Mouse (Mus musculus): Measurements from ENCODE around the gene Ssr2. TPM values are rescaled to one million over a fixed set of nuclear protein-coding genes. Genes with fewer than 3 reads are reported as not detected.

The Ssr2 gene
- polyA plus RNA-seq, 1 experiment from 2014 or later, result 347 TPM

- no peaks in the 10 kb centered on the region for H3K9me3 ChIP-seq
- no peak overlapping the region for H3K4me3 ChIP-seq
- H3K9ac ChIP-seq, result no peak overlapping the region
- H3K4me2 ChIP-seq, result no peak overlapping the region
- ATAC-seq (ENCODE audit: insufficient number of reproducible peaks, low FRiP score, low TSS enrichment, low read depth), result no peak
- no peaks in the 10 kb centered on the region for H3K36me3 ChIP-seq
- WGBS, result 71% methylated on average over 8 of the region's 8 CpGs
- no peaks in the 10 kb centered on the region for H3K27me3 ChIP-seq
- peaks cover 21% of the 10 kb centered on the region for H3K4me1 ChIP-seq
- H3K27ac ChIP-seq, result no peak overlapping the region
Measured at GRCm38 (mm10) chr3:88614418-88614817, 38.7 kb downstream of the Ssr2 start.

- Histone ChIP-seq H3K4me2 (no peak overlapping the region), H3K27ac (peak overlapping the region; percentile 22; the same call in 1 of the 2 replicates), H3K4me3 (no peak overlapping the region)
Measured at GRCm38 (mm10) chr3:88615117-88615516, 39.4 kb downstream of the Ssr2 start.

GRCm38 (mm10) chr3:88615902-88616391 is 40.3 kb downstream of the Ssr2 start:
- Histone ChIP-seq H3K27ac (peak overlapping the region; percentile 80), H3K9ac (no peak overlapping the region), H3K36me3 (no peaks in the 10 kb centered on the region), H3K4me3 (peak overlapping the region; percentile 16; the same call in 1 of the 2 replicates), H3K4me1 (peaks cover 37% of the 10 kb centered on the region), H3K27me3 (no peaks in the 10 kb centered on the region), H3K9me3 (no peaks in the 10 kb centered on the region), H3K4me2 (0 out of 2 replicates have a peak overlapping the region, but pooled peaks have one; percentile 26)
- WGBS, result 48% methylated on average over 9 of the region's 9 CpGs
- peak; percentile 36; the same call in 1 of the 2 replicates for ATAC-seq (ENCODE audit: insufficient number of reproducible peaks, low FRiP score, low TSS enrichment, low read depth)

More at GRCm38 (mm10) chr3:88615117-88615516, 39.4 kb downstream of the Ssr2 start:
- Histone ChIP-seq H3K4me1 (peaks cover 28% of the 10 kb centered on the region), H3K27me3 (no peaks in the 10 kb centered on the region), H3K9me3 (no peaks in the 10 kb centered on the region), H3K36me3 (no peaks in the 10 kb centered on the region), H3K9ac (no peak overlapping the region)
- no peak for ATAC-seq (ENCODE audit: insufficient number of reproducible peaks, low FRiP score, low TSS enrichment, low read depth)
- WGBS, result 57% methylated on average over 5 of the region's 5 CpGs

- Histone ChIP-seq H3K4me3 (peak overlapping the region; percentile 16), H3K36me3 (no peaks in the 10 kb centered on the region), H3K27me3 (no peaks in the 10 kb centered on the region), H3K9me3 (no peaks in the 10 kb centered on the region), H3K27ac (peak overlapping the region; percentile 80), H3K4me1 (peaks cover 37% of the 10 kb centered on the region), H3K4me2 (peak overlapping the region; percentile 26), H3K9ac (no peak overlapping the region)
- no peak for ATAC-seq (ENCODE audit: insufficient number of reproducible peaks, low FRiP score, low TSS enrichment, low read depth)
- 62% methylated on average over 3 of the region's 3 CpGs for WGBS
Measured at GRCm38 (mm10) chr3:88616951-88617500, 41.4 kb downstream of the Ssr2 start.

GRCm38 (mm10) chr3:88618074-88618871 is 42.6 kb downstream of the Ssr2 start:
- no peak overlapping the region for H3K9ac ChIP-seq
- no peaks in the 10 kb centered on the region for H3K36me3 ChIP-seq
- no peaks in the 10 kb centered on the region for H3K27me3 ChIP-seq
- H3K4me3 ChIP-seq, result 0 out of 2 replicates have a peak overlapping the region, but pooled peaks have one; percentile 2
- H3K4me2 ChIP-seq, result no peak overlapping the region
- H3K9me3 ChIP-seq, result no peaks in the 10 kb centered on the region
- WGBS, result 63% methylated on average over 8 of the region's 8 CpGs
- peak overlapping the region; percentile 27; the same call in 1 of the 2 replicates for H3K27ac ChIP-seq
- no peak for ATAC-seq (ENCODE audit: insufficient number of reproducible peaks, low FRiP score, low TSS enrichment, low read depth)
- peaks cover 43% of the 10 kb centered on the region for H3K4me1 ChIP-seq

GRCm38 (mm10) chr3:88619113-88620097 is 43.7 kb downstream of the Ssr2 start:
- Histone ChIP-seq H3K36me3 (no peaks in the 10 kb centered on the region), H3K9ac (no peak overlapping the region), H3K9me3 (no peaks in the 10 kb centered on the region), H3K4me1 (peaks cover 54% of the 10 kb centered on the region), H3K4me3 (no peak overlapping the region), H3K27ac (peak overlapping the region; percentile 97), H3K27me3 (no peaks in the 10 kb centered on the region), H3K4me2 (peak overlapping the region; percentile 79; the same call in 1 of the 2 replicates)
- 54% methylated on average over 9 of the region's 9 CpGs for WGBS
- ATAC-seq (ENCODE audit: insufficient number of reproducible peaks, low FRiP score, low TSS enrichment, low read depth), result no peak

- peak overlapping the region; percentile 90 for H3K9ac ChIP-seq
- H3K36me3 ChIP-seq, result no peaks in the 10 kb centered on the region
- 6% methylated on average over 15 of the region's 15 CpGs for WGBS
- H3K4me2 ChIP-seq, result peak overlapping the region; percentile 79
- no peaks in the 10 kb centered on the region for H3K9me3 ChIP-seq
- peaks cover 62% of the 10 kb centered on the region for H3K4me1 ChIP-seq
- peak overlapping the region; percentile 83 for H3K4me3 ChIP-seq
- H3K27ac ChIP-seq, result peak overlapping the region; percentile 97
- no peaks in the 10 kb centered on the region for H3K27me3 ChIP-seq
- no peak for ATAC-seq (ENCODE audit: insufficient number of reproducible peaks, low FRiP score, low TSS enrichment, low read depth)
Measured at GRCm38 (mm10) chr3:88620146-88620991, 44.7 kb downstream of the Ssr2 start.

- peak; percentile 74 for ATAC-seq (ENCODE audit: insufficient number of reproducible peaks, low FRiP score, low TSS enrichment, low read depth)
- Histone ChIP-seq H3K9ac (peak overlapping the region; percentile 90), H3K4me2 (peak overlapping the region; percentile 79), H3K4me1 (peaks cover 58% of the 10 kb centered on the region), H3K27ac (peak overlapping the region; percentile 97), H3K36me3 (peaks cover under 1% of the 10 kb centered on the region; the same call in 1 of the 2 replicates), H3K27me3 (no peaks in the 10 kb centered on the region), H3K4me3 (peak overlapping the region; percentile 83), H3K9me3 (no peaks in the 10 kb centered on the region)
- WGBS, result under 1% methylated on average over 60 of the region's 64 CpGs
Measured at GRCm38 (mm10) chr3:88620992-88621536, 45.4 kb downstream of the Ssr2 start.

GRCm38 (mm10) chr3:88621537-88622112 is 45.9 kb downstream of the Ssr2 start:
- Histone ChIP-seq H3K27ac (peak overlapping the region; percentile 97), H3K4me1 (peaks cover 58% of the 10 kb centered on the region), H3K4me2 (peak overlapping the region; percentile 79), H3K36me3 (peaks cover 4% of the 10 kb centered on the region; the same call in 1 of the 2 replicates), H3K9me3 (no peaks in the 10 kb centered on the region), H3K27me3 (no peaks in the 10 kb centered on the region), H3K9ac (peak overlapping the region; percentile 90), H3K4me3 (peak overlapping the region; percentile 83)
- ATAC-seq (ENCODE audit: insufficient number of reproducible peaks, low FRiP score, low TSS enrichment, low read depth), result peak; percentile 41
- WGBS, result under 1% methylated on average over 36 of the region's 36 CpGs
